Mouse (Mus musculus) cerebellum, adult 2 months (tissue): ENCODE results near the gene Trappc10. TPM values are rescaled to one million over a fixed set of nuclear protein-coding genes. Genes with fewer than 3 reads are reported as not detected.
"Not testable (repeated sequence)": the region's sequence is repeated elsewhere in the genome, so short reads cannot be mapped to it uniquely, and the experiment has no call there.

Experiments
- DNase-seq, 2 experiments: peaks; one replicate each; pipeline ENCODE4 v3.0.0; 2021
- H3K27ac ChIP-seq: fragments of 200-500 bp; 2 replicates; pipeline ENCODE4 v1.5.1; 2012; ENCODE audit warnings: low read length, control low read depth, inconsistent platforms; ENCODE audit not compliant: insufficient read depth
- H3K27me3 ChIP-seq: fragments of 200-500 bp; 2 replicates; pipeline ENCODE4 v1.6.1; 2012; ENCODE audit warnings: inconsistent platforms, mild to moderate bottlenecking, low read length, moderate library complexity; ENCODE audit not compliant: control insufficient read depth, insufficient read depth
- H3K4me1 ChIP-seq: fragments of 200-500 bp; 2 replicates; pipeline ENCODE4 v1.6.1; 2011; ENCODE audit warnings: low read length; ENCODE audit not compliant: control insufficient read depth, insufficient read depth
- H3K4me3 ChIP-seq: fragments of 200-500 bp; replicated peaks from 2 replicates; pipeline ENCODE3; 2011; ENCODE audit warnings: mild to moderate bottlenecking, low read depth, low read length, control low read depth; ENCODE audit not compliant: insufficient read depth
- CTCF ChIP-seq: fragments of 200-500 bp; IDR thresholded peaks from 2 replicates; pipeline ENCODE4 v1.5.1; 2011; ENCODE audit warnings: low read depth, mild to moderate bottlenecking, control low read depth, low read length, moderate library complexity, borderline replicate concordance; ENCODE audit not compliant: insufficient read depth
- POLR2A ChIP-seq: fragments of 200-500 bp; IDR thresholded peaks from 2 replicates; pipeline ENCODE4 v1.6.1; 2011; ENCODE audit warnings: low read length, control low read depth, borderline replicate concordance; ENCODE audit not compliant: insufficient read depth
- WGBS: fragments of 180-500 bp; shearing (Covaris S2); methylation state at CpG from one replicate; pipeline ENCODE4 v1.1.7; 2018; 5-methylcytosine and 5-hydroxymethylcytosine counted together
- polyA plus RNA-seq: library from polyadenylated mRNA; depleted of rRNA; stranded (reverse); fragments of >200 nt; gene quantifications from 2 replicates; pipeline ENCODE4 v1.2.3, GENCODE M21; 2012

Gene Trappc10
- polyA plus RNA-seq, 1 experiment = 74.3 TPM

GRCm38 (mm10) chr10:78192933-78193332 is 51.5 kb downstream of the Trappc10 start:
- H3K27ac ChIP-seq = no peak overlapping the region

DNA sequence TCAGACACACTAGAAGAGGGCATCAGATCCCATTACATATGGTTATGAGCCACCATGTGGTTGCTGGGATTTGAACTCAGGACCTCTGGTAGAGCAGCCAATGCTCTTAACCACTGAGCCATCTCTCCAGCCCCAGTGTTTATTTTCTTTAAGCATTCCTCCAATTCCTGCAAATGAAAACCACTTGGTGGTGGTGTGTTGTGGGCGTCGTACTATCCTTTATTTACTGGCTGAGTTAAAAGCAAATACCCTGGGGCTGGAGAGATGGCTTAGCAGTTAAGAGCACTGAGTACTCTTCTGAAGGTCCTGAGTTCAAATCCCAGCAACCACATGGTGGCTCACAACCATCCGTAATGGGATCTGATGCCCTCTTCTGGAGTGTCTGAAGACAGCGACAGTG is 58.4 kb downstream of the Trappc10 start:
- H3K27ac ChIP-seq, H3K4me3 ChIP-seq, H3K27me3 ChIP-seq, DNase-seq, H3K4me1 ChIP-seq: not testable (repeated sequence)
- WGBS = 93% methylated on average over 4 of the region's 4 CpGs

More at GRCm38 (mm10) chr10:78192933-78193332, 51.5 kb downstream of the Trappc10 start:
- WGBS = 93% methylated on average over 5 of the region's 5 CpGs
- no peaks in the 10 kb centered on the region for H3K4me1 ChIP-seq
- no peak overlapping the region for H3K4me3 ChIP-seq
- no peak for DNase-seq
- TF ChIP-seq CTCF = no peak
- TF ChIP-seq POLR2A = no peak
- H3K27me3 ChIP-seq = no peaks in the 10 kb centered on the region

GRCm38 (mm10) chr10:78185381-78185725 is 59.1 kb downstream of the Trappc10 start:
- TF ChIP-seq CTCF (no peak), POLR2A (no peak)
- H3K27ac ChIP-seq = no peak overlapping the region; the same call in 1 of the 2 replicates

DNA sequence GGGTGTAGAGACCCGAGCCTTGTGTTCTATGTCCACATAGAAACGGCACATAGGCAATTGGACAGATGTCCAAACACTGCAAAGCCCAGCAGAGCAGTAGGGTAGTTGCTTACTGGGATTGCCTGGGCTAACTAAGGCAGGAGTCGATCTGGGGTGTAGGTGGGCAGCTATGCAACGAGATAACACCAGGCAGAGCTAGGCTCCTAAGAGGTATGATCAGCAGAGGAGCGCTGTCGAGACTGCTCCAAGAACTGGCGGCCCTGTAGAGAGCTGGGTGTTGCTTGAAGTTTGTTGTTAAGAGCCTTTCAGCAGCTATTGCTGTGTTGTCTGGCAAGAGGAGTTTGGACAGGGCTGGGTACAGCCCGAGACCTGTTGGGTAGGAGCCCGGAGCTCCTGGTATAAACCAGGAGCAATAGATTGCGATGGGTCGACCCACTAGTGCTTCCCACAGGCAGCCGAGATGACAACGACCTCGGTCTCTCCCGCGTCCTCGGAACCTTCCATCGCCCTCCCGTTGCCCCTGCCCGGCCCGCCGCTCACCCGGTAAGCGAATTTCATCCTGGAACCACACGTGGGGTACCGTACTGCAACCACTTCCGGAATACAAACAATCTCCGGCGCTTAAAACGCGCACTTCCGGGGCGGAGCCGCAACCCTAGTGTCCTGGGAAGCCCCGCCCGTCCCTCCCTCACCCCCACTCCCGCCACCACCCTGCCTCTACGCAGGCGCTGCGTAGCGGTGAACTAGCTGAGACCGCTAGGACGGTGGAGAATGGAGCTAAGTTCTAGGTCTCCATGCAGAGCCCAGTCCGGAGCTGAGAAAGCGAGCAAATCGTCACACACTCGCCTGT is 59.7 kb downstream of the Trappc10 start, which contains the start of gene Pwp2:
Gene Pwp2 (minus strand): TSS at position 619 of the 850 bp plus-strand sequence.
- 1% methylated on average over 47 of the region's 47 CpGs for WGBS

More at GRCm38 (mm10) chr10:78185381-78185725, 59.1 kb downstream of the Trappc10 start:
- no peaks in the 10 kb centered on the region for H3K4me1 ChIP-seq
- no peak for DNase-seq
- no peaks in the 10 kb centered on the region for H3K27me3 ChIP-seq
- peak overlapping the region; percentile 63 for H3K4me3 ChIP-seq
- WGBS = 11% methylated on average over 9 of the region's 9 CpGs

GRCm38 (mm10) chr10:78183577-78183976 is 60.9 kb downstream of the Trappc10 start:
- DNase-seq = no peak
- H3K27ac ChIP-seq = no peak overlapping the region
- H3K4me3 ChIP-seq = no peak overlapping the region
- no peaks in the 10 kb centered on the region for H3K27me3 ChIP-seq
- WGBS = 78% methylated on average over 3 of the region's 3 CpGs
- TF ChIP-seq POLR2A = no peak
- no peak for TF ChIP-seq CTCF
- H3K4me1 ChIP-seq = no peaks in the 10 kb centered on the region

More for the DNA sequence above, 59.7 kb downstream of the Trappc10 start, which contains the start of gene Pwp2:
- DNase-seq = peak; percentile 89 to 90
- Histone ChIP-seq H3K27ac (no peak within 1 kb of the TSS; the same call in 1 of the 2 replicates), H3K4me1 (no peaks in the 10 kb centered on the region), H3K4me3 (peak within 1 kb of the TSS; percentile 63), H3K27me3 (no peaks in the 10 kb centered on the region)
- TF ChIP-seq CTCF (peak; percentile 14; the same call in 1 of the 2 replicates), POLR2A (peak; percentile 92)

GRCm38 (mm10) chr10:78182321-78182720 is 62.1 kb downstream of the Trappc10 start:
- no peak overlapping the region for H3K27ac ChIP-seq
- no peak for DNase-seq
- no peak overlapping the region for H3K4me3 ChIP-seq
- TF ChIP-seq POLR2A (no peak), CTCF (no peak)
- H3K27me3 ChIP-seq = no peaks in the 10 kb centered on the region
- no peaks in the 10 kb centered on the region for H3K4me1 ChIP-seq
- 93% methylated on average over 17 of the region's 17 CpGs for WGBS

DNA sequence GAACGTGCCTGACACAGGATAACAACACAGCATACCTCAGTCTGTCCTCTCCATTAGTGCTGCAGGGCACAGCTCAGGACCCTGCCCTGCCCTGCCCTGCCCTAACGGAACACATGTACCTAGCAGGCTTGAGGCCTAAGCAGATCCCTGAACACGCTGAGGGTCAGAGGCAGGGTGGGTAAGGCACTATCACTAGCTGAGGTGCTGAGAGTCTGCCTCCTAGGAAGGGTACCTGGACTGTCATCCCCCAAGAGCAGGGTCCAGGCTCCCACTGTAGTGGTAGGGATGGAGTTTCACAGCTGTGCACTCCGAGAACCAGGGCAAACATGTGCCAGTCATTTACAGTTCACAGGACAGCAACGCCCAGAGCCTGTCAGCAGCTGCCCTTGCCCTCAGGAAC is 70.0 kb downstream of the Trappc10 start:
- Histone ChIP-seq H3K4me1 (peaks cover 6% of the 10 kb centered on the region; the same call in 1 of the 2 replicates), H3K27me3 (no peaks in the 10 kb centered on the region), H3K4me3 (no peak overlapping the region), H3K27ac (no peak overlapping the region)
- DNase-seq = no peak
- 95% methylated on average over 5 of the region's 5 CpGs for WGBS
- no peak for TF ChIP-seq CTCF
- no peak for TF ChIP-seq POLR2A

- no peak for TF ChIP-seq CTCF
Observed at GRCm38 (mm10) chr10:78171581-78171980, 72.9 kb downstream of the Trappc10 start.

More at GRCm38 (mm10) chr10:78171581-78171980, 72.9 kb downstream of the Trappc10 start:
- no peak for DNase-seq
- H3K27me3 ChIP-seq = no peaks in the 10 kb centered on the region
- H3K4me3 ChIP-seq = no peak overlapping the region
- 90% methylated on average over 9 of the region's 9 CpGs for WGBS
- peaks cover 24% of the 10 kb centered on the region for H3K4me1 ChIP-seq
- no peak overlapping the region for H3K27ac ChIP-seq
